Mouse (Mus musculus): ENCODE measurements around the gene Gpr156.
"Not testable (repeated sequence)": the region's sequence is repeated elsewhere in the genome, so short reads cannot be mapped to it uniquely, and the experiment has no call there.

Gene Gpr156

GRCm38 (mm10) chr16:38000178-38000577, 83.9 kb downstream of the Gpr156 start:
- DNase-seq (ENCODE audit: low read depth, low spot score): no peak

GRCm38 (mm10) chr16:38001766-38002165, 85.5 kb downstream of the Gpr156 start:
- no peak for DNase-seq (ENCODE audit: low read depth, low spot score)

GRCm38 (mm10) chr16:38002485-38002884, 86.2 kb downstream of the Gpr156 start:
- no peak for DNase-seq (ENCODE audit: low read depth, low spot score)

GRCm38 (mm10) chr16:38004486-38005020, 88.3 kb downstream of the Gpr156 start:
- DNase-seq (ENCODE audit: low read depth, low spot score): no peak

GRCm38 (mm10) chr16:38005471-38005870, 89.2 kb downstream of the Gpr156 start:
- DNase-seq (ENCODE audit: low read depth, low spot score): no peak

GRCm38 (mm10) chr16:38008371-38008770, 92.1 kb downstream of the Gpr156 start:
- DNase-seq (ENCODE audit: low read depth, low spot score): no peak

- DNase-seq (ENCODE audit: low read depth, low spot score): no peak
Measured at GRCm38 (mm10) chr16:38009041-38009825, 92.9 kb downstream of the Gpr156 start.

- DNase-seq (ENCODE audit: low read depth, low spot score): no peak
Measured at GRCm38 (mm10) chr16:38011486-38011885, 95.2 kb downstream of the Gpr156 start.

GRCm38 (mm10) chr16:38012382-38012781, 96.1 kb downstream of the Gpr156 start:
- no peak for DNase-seq (ENCODE audit: low read depth, low spot score)

- DNase-seq (ENCODE audit: low read depth, low spot score): no peak
Measured at GRCm38 (mm10) chr16:38012891-38013290, 96.6 kb downstream of the Gpr156 start.

- DNase-seq (ENCODE audit: low read depth, low spot score): no peak
Measured at GRCm38 (mm10) chr16:38014951-38015350, 98.7 kb downstream of the Gpr156 start.

GRCm38 (mm10) chr16:38016928-38017524, 100.7 kb downstream of the Gpr156 start:
- DNase-seq (ENCODE audit: low read depth, low spot score): no peak

- no peak for DNase-seq (ENCODE audit: low read depth, low spot score)
Measured at GRCm38 (mm10) chr16:38017958-38018376, 101.7 kb downstream of the Gpr156 start.

GRCm38 (mm10) chr16:38032644-38033043, 116.3 kb downstream of the Gpr156 start:
- DNase-seq (ENCODE audit: low read depth, low spot score): no peak

- DNase-seq (ENCODE audit: low read depth, low spot score): no peak
Measured at GRCm38 (mm10) chr16:38033071-38033470, 116.8 kb downstream of the Gpr156 start.

- DNase-seq (ENCODE audit: low read depth, low spot score): not testable (repeated sequence)
Measured at GRCm38 (mm10) chr16:38038101-38038500, 121.8 kb downstream of the Gpr156 start.

GRCm38 (mm10) chr16:38042160-38042559, 125.9 kb downstream of the Gpr156 start:
- no peak for DNase-seq (ENCODE audit: low read depth, low spot score)

GRCm38 (mm10) chr16:38044551-38044950, 128.3 kb downstream of the Gpr156 start:
- DNase-seq (ENCODE audit: low read depth, low spot score): no peak

- no peak for DNase-seq (ENCODE audit: low read depth, low spot score)
Measured at GRCm38 (mm10) chr16:38047781-38048558, 131.7 kb downstream of the Gpr156 start.
